Mouse (Mus musculus): ENCODE measurements around the gene Snx27.

Snx27 gene

GRCm38 (mm10) chr3:94477444-94477843 lies 105.1 kb downstream of the Snx27 start:
- in situ Hi-C loops (cut with MboI, MseI): no loop called here

- in situ Hi-C loops (cut with MboI, MseI): no loop called here
These were observed 106.0 kb downstream of the Snx27 start for GRCm38 (mm10) chr3:94476301-94477035.

DNA sequence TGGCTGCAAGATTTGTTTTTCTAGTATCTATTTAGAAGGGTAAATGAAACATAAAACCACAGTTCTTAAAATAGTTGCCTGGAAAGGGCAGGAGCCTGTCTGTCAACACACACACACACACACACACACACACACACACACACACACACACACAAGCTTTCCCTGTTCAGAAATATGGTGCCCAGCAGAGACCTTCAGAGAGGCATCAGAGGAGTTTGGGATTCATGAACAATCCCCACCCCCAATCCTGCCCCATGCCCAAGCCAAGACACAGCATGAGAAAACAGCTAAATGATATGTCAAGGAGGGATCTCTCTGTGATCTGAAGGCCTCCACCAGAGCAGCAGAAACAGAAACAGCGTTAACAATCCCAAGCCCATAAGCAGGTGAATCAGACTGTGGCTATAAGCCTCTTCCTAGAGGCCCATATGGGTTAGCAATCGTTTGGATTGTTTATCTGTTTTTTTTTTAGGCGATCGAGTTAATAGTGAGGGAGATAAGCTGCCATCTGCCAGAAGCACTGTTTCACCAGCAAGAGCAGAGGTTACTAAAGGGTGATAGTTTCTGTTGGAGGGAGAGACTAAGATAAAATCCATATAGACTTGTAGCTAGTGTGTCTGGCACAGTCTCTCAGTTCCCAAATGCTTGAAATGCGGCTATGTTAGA lies 108.8 kb downstream of the Snx27 start:
- in situ Hi-C loops (cut with MboI, MseI): no loop called here

DNA sequence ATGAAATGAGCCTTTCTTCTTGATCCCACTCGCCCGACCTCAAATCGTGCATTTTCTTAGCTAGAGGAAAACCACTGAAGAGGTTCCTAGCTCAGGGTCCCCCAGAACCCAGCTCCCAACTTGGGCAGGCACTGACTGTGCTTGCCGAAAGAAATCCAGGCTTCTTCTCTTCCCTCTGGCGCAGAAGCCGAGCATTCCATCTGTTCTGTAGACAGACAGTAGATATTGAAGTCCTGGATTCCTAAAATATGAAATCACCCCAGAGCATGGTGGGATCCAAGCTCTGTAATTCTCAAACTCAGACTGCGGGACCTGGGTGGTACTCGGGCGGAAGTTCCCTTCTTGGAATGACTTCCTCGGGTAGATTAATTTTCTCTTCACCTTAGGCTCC lies 109.4 kb downstream of the Snx27 start:
- in situ Hi-C loops (cut with MboI, MseI): no loop called here

- in situ Hi-C loops (cut with MboI, MseI): no loop called here
These were observed 109.9 kb downstream of the Snx27 start for GRCm38 (mm10) chr3:94472447-94473114.

- in situ Hi-C loops (cut with MboI, MseI): no loop called here
These were observed 113.6 kb downstream of the Snx27 start for GRCm38 (mm10) chr3:94468931-94469330.

DNA sequence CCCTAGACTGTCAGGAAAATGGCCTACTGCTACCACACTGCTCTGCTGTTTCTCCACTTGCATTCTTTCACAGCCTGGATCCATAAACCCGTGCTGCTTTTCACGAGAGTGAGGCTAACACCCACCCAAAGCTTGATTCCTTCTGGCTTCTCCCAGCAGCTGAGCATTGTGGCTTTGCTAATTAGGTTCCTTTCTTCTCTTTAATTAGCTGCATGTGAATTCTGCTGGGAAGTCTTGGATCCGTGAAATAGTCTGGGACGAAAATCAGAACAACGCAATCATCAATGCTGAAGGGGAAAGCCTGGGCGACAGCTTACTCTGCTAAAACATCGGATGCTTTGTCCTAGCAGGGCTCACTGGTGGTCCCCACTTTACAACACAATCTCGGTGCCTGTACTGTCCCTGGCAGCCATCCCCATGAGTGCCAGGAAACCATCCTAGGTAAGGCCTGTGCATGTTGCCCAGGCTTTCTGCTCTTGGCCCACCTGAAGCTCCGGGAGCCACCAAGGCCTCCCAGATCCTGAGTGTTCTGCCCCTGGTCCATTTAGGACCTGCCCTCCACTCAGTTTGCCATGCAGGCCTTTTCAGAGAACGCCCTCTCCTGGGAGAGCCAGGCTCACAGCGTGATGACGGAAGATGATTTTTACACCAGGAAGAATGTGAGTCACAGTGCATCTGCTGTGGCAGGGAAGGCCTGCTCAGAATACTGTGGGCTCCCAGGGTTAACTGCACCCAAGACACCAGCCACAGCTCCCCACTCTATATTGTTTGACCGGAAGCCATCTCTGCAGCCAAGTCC lies 116.7 kb downstream of the Snx27 start:
- in situ Hi-C loops (cut with MboI, MseI): no loop called here

DNA sequence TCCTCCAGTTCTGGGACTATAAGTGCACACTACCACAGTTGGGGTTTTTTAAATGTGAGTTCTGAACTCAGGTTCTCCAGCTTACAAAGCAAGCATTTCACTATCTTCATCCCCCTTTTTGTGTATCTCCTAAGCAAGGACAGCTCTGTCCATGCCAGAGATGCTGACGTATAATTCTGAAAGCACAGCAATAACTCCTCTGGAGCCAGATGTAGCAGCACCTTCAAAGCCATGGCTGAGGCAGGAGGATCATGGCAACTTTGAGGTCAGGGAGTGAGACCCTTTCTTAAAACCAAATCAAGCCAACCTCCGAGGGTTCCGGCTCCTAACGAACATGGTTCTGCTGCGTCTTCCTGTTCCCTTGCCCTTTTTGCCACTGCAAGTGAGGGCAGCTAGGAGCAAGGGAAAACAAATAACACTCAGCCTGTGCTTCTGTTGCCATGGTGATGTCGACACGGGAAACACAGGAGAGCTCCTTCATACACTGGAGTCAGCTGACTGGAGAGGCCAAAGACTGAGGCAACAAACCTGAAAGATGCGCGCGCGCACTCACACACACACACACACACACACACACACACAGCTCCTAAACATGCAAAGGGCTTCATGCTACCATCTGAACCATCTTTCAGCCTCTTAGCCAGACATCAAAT lies 118.5 kb downstream of the Snx27 start:
- in situ Hi-C loops (cut with MboI, MseI): no loop called here

- in situ Hi-C loops (cut with MboI, MseI): loop anchor here (5.0 kb wide), 1 partner anchor 93 kb away; no protein-coding TSS in a partner anchor
These were observed 122.7 kb downstream of the Snx27 start for GRCm38 (mm10) chr3:94459834-94460233.

DNA sequence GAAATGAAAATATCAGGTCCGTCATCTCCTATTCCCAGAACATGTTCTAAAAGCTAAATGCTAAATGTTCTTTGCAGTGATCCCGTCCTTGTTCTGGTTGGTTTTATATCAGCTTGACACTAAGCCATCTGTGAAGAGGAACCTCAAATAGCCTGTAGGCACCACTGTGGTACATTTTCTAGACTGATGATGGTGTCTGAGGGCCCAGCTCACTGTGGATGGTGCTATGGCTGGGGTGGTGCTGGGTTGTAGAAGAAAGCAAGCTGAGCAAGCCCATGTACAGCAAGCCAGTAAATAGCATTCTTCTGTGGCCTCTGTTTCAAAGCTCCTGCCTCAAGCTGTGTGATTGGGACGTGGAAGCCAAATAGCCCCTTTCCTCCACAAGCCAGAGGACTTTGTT lies 125.5 kb downstream of the Snx27 start:
- in situ Hi-C loops (cut with MboI, MseI): loop anchor here (5.0 kb wide), 1 partner anchor 90 kb away; no protein-coding TSS in a partner anchor

DNA sequence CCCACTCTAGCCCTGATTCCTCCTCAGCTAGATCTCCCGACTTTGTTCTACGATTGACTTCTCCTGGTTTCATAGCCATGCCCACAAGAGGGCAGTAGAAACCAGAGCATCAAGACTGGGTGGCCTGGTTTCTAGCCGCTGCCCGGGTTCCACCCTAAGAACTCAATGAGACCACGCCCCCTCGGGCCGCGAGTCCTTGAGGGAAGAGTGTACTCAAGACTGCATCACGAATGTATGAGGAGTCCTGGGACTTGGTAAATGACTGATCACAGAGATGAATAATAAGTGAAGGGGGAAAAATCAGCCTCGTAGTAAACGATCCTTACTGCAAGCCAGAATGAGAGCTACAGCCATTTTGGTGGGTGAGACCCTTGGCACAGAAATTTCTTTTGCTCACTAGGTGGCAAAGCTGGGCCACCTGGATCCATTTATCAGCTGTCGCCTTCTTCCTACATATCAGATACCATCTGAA lies 126.0 kb downstream of the Snx27 start:
- in situ Hi-C loops (cut with MboI, MseI): loop anchor here (5.0 kb wide), 1 partner anchor 89 kb away; no protein-coding TSS in a partner anchor

- in situ Hi-C loops (cut with MboI, MseI): no loop called here
These were observed 133.1 kb downstream of the Snx27 start for GRCm38 (mm10) chr3:94449377-94449776.
